Mouse (Mus musculus) MEL (cell line): Measurements from ENCODE around the gene Iqca. TPM values are rescaled to one million over a fixed set of nuclear protein-coding genes. Genes with fewer than 3 reads are reported as not detected.

Experiments
- DNase-seq: peaks from one replicate; pipeline ENCODE4 v3.0.0; 2011; ENCODE audit warnings: low read depth, low spot score
- H3K27ac ChIP-seq: 2 replicates; pipeline ENCODE4 v1.5.1; 2012; ENCODE audit warnings: low read depth, mild to moderate bottlenecking, control low read depth, low read length, moderate library complexity; ENCODE audit not compliant: control insufficient read depth
- H3K27me3 ChIP-seq, 2 experiments: fragments of 150-350 bp in 1 of 2; sonication (generic) in 1 of 2; 2 replicates each; pipeline ENCODE4 v1.6.1; 2012; ENCODE audit warnings: low read length in 2 of 2, mild to moderate bottlenecking in 2 of 2, improper control_type of control experiment in 1 of 2, moderate library complexity in 1 of 2; ENCODE audit not compliant: insufficient read depth in 2 of 2, control insufficient read depth in 1 of 2
- H3K36me3 ChIP-seq, 2 experiments: 2 replicates each; pipeline ENCODE4 v1.6.1; 2012 to 2014; ENCODE audit warnings: low read length in 2 of 2, improper control_type of control experiment in 1 of 2, inconsistent platforms in 1 of 2, mild to moderate bottlenecking in 1 of 2; ENCODE audit not compliant: insufficient read depth in 2 of 2, control insufficient read depth in 1 of 2
- H3K4me1 ChIP-seq, 2 experiments: fragments of 150-350 bp in 1 of 2; sonication (generic) in 1 of 2; 2 replicates each; pipeline ENCODE4 v1.6.1; 2012; ENCODE audit warnings: low read length in 2 of 2, improper control_type of control experiment in 1 of 2, mild to moderate bottlenecking in 1 of 2; ENCODE audit not compliant: insufficient read depth in 2 of 2, control insufficient read depth in 1 of 2
- H3K4me3 ChIP-seq, 2 experiments: fragments of 150-350 bp in 1 of 2; sonication (generic) in 1 of 2; 2 replicates each; pipeline ENCODE4 v1.5.1; 2012; ENCODE audit warnings: low read depth in 2 of 2, low read length in 2 of 2, mild to moderate bottlenecking in 2 of 2, moderate library complexity in 2 of 2, control low read depth in 1 of 2, improper control_type of control experiment in 1 of 2; ENCODE audit not compliant: control insufficient read depth in 1 of 2, insufficient read depth in 1 of 2
- H3K79me2 ChIP-seq: 2 replicates; pipeline ENCODE4 v1.6.1; 2012; ENCODE audit warnings: mild to moderate bottlenecking, low read length, moderate library complexity; ENCODE audit not compliant: control insufficient read depth, poor library complexity, insufficient read depth
- H3K9ac ChIP-seq: 2 replicates; pipeline ENCODE4 v1.6.1; 2012; ENCODE audit warnings: low read depth, mild to moderate bottlenecking, control low read depth, low read length, moderate library complexity; ENCODE audit not compliant: control insufficient read depth, poor library complexity, severe bottlenecking
- H3K9me3 ChIP-seq: fragments of 150-350 bp; sonication (generic); replicated peaks from 2 replicates; pipeline ENCODE4 v1.6.1; 2012; ENCODE audit warnings: mild to moderate bottlenecking, low read length, improper control_type of control experiment, moderate library complexity; ENCODE audit not compliant: insufficient read depth
- BHLHE40 ChIP-seq: IDR thresholded peaks from 2 replicates; pipeline ENCODE4 v1.6.1; 2012; ENCODE audit warnings: low read depth, mild to moderate bottlenecking, inconsistent platforms, low read length, improper control_type of control experiment, borderline replicate concordance
- CHD2 ChIP-seq: IDR thresholded peaks from 2 replicates; pipeline ENCODE4 v1.6.1; 2011; ENCODE audit warnings: low read length, improper control_type of control experiment
- EP300 ChIP-seq, 2 experiments: IDR thresholded peaks; 2 replicates each; pipeline ENCODE4 v1.6.1; 2011; ENCODE audit warnings: improper control_type of control experiment in 2 of 2, low read length in 2 of 2, low read depth in 1 of 2, mild to moderate bottlenecking in 1 of 2
- ETS1 ChIP-seq: IDR thresholded peaks from 2 replicates; pipeline ENCODE4 v1.6.1; 2012; ENCODE audit warnings: low read depth, mild to moderate bottlenecking, inconsistent platforms, low read length, improper control_type of control experiment, moderate library complexity
- JUND ChIP-seq: IDR thresholded peaks from 2 replicates; pipeline ENCODE4 v1.6.1; 2011; ENCODE audit warnings: low read depth, mild to moderate bottlenecking, improper control_type of control experiment, low read length
- MAFK ChIP-seq: IDR thresholded peaks from 2 replicates; pipeline ENCODE4 v1.6.1; 2011; ENCODE audit warnings: low read depth, mild to moderate bottlenecking, low read length, improper control_type of control experiment, borderline replicate concordance
- MAX ChIP-seq: IDR thresholded peaks from 2 replicates; pipeline ENCODE4 v1.6.1; 2011; ENCODE audit warnings: low read length, improper control_type of control experiment
- MAZ ChIP-seq: IDR thresholded peaks from 2 replicates; pipeline ENCODE4 v1.6.1; 2012; ENCODE audit warnings: low read depth, mild to moderate bottlenecking, inconsistent platforms, low read length, improper control_type of control experiment
- MXI1 ChIP-seq: IDR thresholded peaks from 2 replicates; pipeline ENCODE4 v1.6.1; 2011; ENCODE audit warnings: mild to moderate bottlenecking, low read depth, low read length, improper control_type of control experiment
- MYB ChIP-seq: IDR thresholded peaks from 2 replicates; pipeline ENCODE4 v1.6.1; 2011; ENCODE audit warnings: mild to moderate bottlenecking, low read depth, low read length, improper control_type of control experiment
- MYC ChIP-seq: IDR thresholded peaks from 2 replicates; pipeline ENCODE4 v1.6.1; 2011; ENCODE audit warnings: low read depth, mild to moderate bottlenecking, low read length, improper control_type of control experiment, moderate library complexity
- NRF1 ChIP-seq: IDR thresholded peaks from 2 replicates; pipeline ENCODE4 v1.6.1; 2014; ENCODE audit warnings: low read depth, mild to moderate bottlenecking, inconsistent platforms, low read length, improper control_type of control experiment, moderate library complexity; ENCODE audit not compliant: poor library complexity, insufficient read depth, severe bottlenecking
- POLR2AphosphoS5 ChIP-seq: IDR thresholded peaks from 2 replicates; pipeline ENCODE4 v1.6.1; 2012; ENCODE audit warnings: low read depth, borderline replicate concordance, mild to moderate bottlenecking, inconsistent platforms, low read length, moderate library complexity, mixed read lengths
- RAD21 ChIP-seq: IDR thresholded peaks from 2 replicates; pipeline ENCODE4 v1.6.1; 2011; ENCODE audit warnings: mild to moderate bottlenecking, low read depth, low read length, improper control_type of control experiment
- RCOR1 ChIP-seq: IDR thresholded peaks from 2 replicates; pipeline ENCODE4 v1.6.1; 2012; ENCODE audit warnings: low read depth, mild to moderate bottlenecking, inconsistent platforms, low read length, improper control_type of control experiment
- SIN3A ChIP-seq: IDR thresholded peaks from 2 replicates; pipeline ENCODE4 v1.6.1; 2012; ENCODE audit warnings: low read length, improper control_type of control experiment, inconsistent platforms
- SMC3 ChIP-seq: IDR thresholded peaks from 2 replicates; pipeline ENCODE4 v1.6.1; 2011; ENCODE audit warnings: low read depth, low read length, improper control_type of control experiment
- TBP ChIP-seq: IDR thresholded peaks from 2 replicates; pipeline ENCODE4 v1.8.0; 2011; ENCODE audit warnings: low read depth, low read length, improper control_type of control experiment
- UBTF ChIP-seq: IDR thresholded peaks from 2 replicates; pipeline ENCODE4 v1.6.1; 2012; ENCODE audit warnings: low read depth, mild to moderate bottlenecking, inconsistent platforms, low read length, improper control_type of control experiment, moderate library complexity, borderline replicate concordance; ENCODE audit not compliant: insufficient read depth
- ZC3H11A ChIP-seq: IDR thresholded peaks from 2 replicates; pipeline ENCODE4 v1.6.1; 2012; ENCODE audit warnings: low read depth, mild to moderate bottlenecking, inconsistent platforms, low read length, improper control_type of control experiment
- ZMIZ1 ChIP-seq: IDR thresholded peaks from 2 replicates; pipeline ENCODE4 v1.6.1; 2012; ENCODE audit warnings: low read depth, mild to moderate bottlenecking, inconsistent platforms, low read length, improper control_type of control experiment, moderate library complexity
- ZNF384 ChIP-seq: IDR thresholded peaks from 2 replicates; pipeline ENCODE4 v1.6.1; 2012; ENCODE audit warnings: low read depth, mild to moderate bottlenecking, inconsistent platforms, low read length, improper control_type of control experiment
- polyA plus RNA-seq, 2 experiments: library from polyadenylated mRNA; stranded (reverse) in 1 of 2; unstranded in 1 of 2; fragments of >175 nt in 1 of 2; fragments of >200 nt in 1 of 2; gene quantifications; 2 replicates each; pipeline versions ENCODE4 v1.2.1 to v1.2.4; 2012; ENCODE audit warnings: low replicate concordance in 2 of 2, low read depth in 1 of 2; ENCODE audit not compliant: insufficient read length in 2 of 2, insufficient read depth in 1 of 2, missing spikeins in 1 of 2
- total RNA-seq: library from RNA; depleted of rRNA; stranded (reverse); fragments of 300-350 nt; gene quantifications from 2 replicates; pipeline ENCODE4 v1.2.3, GENCODE M21; 2012

Iqca gene
- total and polyA plus RNA-seq, 3 experiments: 0.39 TPM; not detected in 2

DNA sequence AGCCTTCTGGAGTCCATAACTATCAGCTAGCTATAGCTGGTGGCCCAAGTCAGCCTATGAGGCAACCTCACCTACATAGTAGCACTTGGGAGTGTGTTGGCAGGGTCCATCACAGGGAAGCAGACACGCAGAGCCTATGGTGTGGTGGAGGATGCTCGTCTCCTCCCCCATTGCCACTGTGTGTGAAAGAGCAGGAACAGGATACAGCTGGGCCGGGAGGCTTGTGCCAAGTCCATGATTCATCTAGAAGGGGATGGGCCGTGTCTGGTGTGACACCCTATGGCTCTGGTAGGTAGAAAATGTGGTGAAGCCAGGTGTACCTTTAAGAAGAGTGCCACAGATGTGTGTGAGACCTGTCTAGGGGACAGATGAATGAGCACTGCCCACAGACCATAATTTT lies 33.0 kb upstream of the Iqca start:
- H3K9me3 ChIP-seq: no peaks in the 10 kb centered on the region
- H3K4me1 ChIP-seq: no peaks in the 10 kb centered on the region
- no peak for DNase-seq
- H3K79me2 ChIP-seq: no peaks in the 10 kb centered on the region
- TF ChIP-seq RCOR1: no peak
- no peak overlapping the region for H3K27ac ChIP-seq
- H3K27me3 ChIP-seq: no peaks in the 10 kb centered on the region
- H3K9ac ChIP-seq: no peak overlapping the region
- no peaks in the 10 kb centered on the region for H3K36me3 ChIP-seq
- H3K4me3 ChIP-seq: no peak overlapping the region

DNA sequence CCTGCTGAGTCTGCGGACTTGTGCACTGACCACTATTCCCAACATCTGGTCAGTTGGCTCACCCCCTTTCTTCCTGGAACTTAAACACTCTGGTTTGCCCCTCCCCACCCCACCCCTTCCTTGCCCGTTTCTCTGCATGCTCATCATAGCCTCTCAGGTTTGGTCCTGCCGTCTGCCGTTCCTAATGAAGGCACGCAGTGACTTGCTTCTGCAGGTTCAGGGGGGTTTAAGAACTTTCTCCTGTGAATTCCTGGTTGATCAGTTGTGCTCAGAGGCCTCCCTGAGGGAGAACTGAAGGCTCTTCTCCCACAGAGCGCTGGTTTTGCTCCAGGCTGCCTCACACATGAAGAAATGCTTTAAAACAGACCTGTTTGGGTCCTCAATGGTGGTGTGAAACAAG lies 30.4 kb upstream of the Iqca start:
- Histone ChIP-seq H3K4me1 (no peaks in the 10 kb centered on the region), H3K27ac (no peak overlapping the region), H3K4me3 (no peak overlapping the region), H3K9ac (no peak overlapping the region), H3K79me2 (no peaks in the 10 kb centered on the region), H3K36me3 (no peaks in the 10 kb centered on the region), H3K27me3 (no peaks in the 10 kb centered on the region), H3K9me3 (no peaks in the 10 kb centered on the region)
- no peak for DNase-seq
- no peak for TF ChIP-seq RCOR1
- TF ChIP-seq UBTF: no peak
- no peak for TF ChIP-seq MAZ
- TF ChIP-seq ZNF384: no peak
- TF ChIP-seq MYC: no peak
- no peak for TF ChIP-seq EP300 (IDR thresholded peaks at IDR 0.05; ENCODE audit: low read depth in 1 of 2, low read length in 2 of 2)
- no peak for TF ChIP-seq ZC3H11A
- TF ChIP-seq RAD21: no peak
- TF ChIP-seq MXI1: no peak

DNA sequence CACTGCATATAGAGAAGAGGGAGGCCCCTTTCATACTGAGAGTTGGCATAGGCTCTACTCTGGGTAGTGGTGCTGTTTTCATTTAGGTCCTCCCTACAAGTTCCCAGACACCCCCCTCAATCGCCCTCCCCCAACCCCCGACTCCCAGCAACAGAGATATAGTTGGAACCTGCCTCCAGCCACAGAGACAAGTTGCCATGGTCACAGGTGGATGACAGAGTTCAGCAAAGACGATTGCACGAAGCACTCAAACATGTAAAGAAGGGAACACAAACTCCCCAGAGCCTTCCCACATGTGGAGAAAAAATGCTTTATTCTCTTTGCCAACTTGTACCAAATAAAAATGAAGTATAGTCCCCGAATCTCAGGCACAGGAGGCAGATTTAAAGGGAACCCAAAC lies 29.3 kb upstream of the Iqca start:
- DNase-seq: no peak
- no peaks in the 10 kb centered on the region for H3K4me1 ChIP-seq
- no peak overlapping the region for H3K27ac ChIP-seq
- TF ChIP-seq MAFK: no peak
- TF ChIP-seq MYB: no peak
- TF ChIP-seq ETS1: no peak
- TF ChIP-seq BHLHE40: no peak
- no peak for TF ChIP-seq UBTF
- TF ChIP-seq NRF1: no peak
- TF ChIP-seq ZMIZ1: no peak
- no peak for TF ChIP-seq MXI1
- TF ChIP-seq SIN3A: no peak
- no peak for TF ChIP-seq JUND
- TF ChIP-seq MYC: no peak
- no peak for TF ChIP-seq ZNF384
- no peak for TF ChIP-seq MAX
- TF ChIP-seq RAD21: no peak
- TF ChIP-seq SMC3: no peak
- no peak for TF ChIP-seq TBP
- TF ChIP-seq CHD2: no peak
- no peak for TF ChIP-seq POLR2AphosphoS5
- H3K9me3 ChIP-seq: no peaks in the 10 kb centered on the region
- no peaks in the 10 kb centered on the region for H3K79me2 ChIP-seq
- H3K9ac ChIP-seq: no peak overlapping the region
- no peaks in the 10 kb centered on the region for H3K36me3 ChIP-seq
- H3K27me3 ChIP-seq: no peaks in the 10 kb centered on the region
- H3K4me3 ChIP-seq: no peak overlapping the region
